9 mouse cellular contexts compared by ENCODE assay signal in genomic region chr2:173106889-173107785, GRCm38 (mm10). TPM values are rescaled to one million over a fixed set of nuclear protein-coding genes. Genes with fewer than 3 reads are reported as not detected.
DNase-seq lines count a peak whose midpoint lies in the region; ATAC-seq and TF ChIP-seq lines count a peak whose summit lies in the region.
"Had no signal": no experiment of that assay in that cellular context is flagged by ENCODE, and none has a peak within 500 bp of the region (broad histone marks: within the 10 kb centered on the region; RNA-seq: fewer than 3 reads in every experiment).

No protein-coding gene starts in this region.

- no peak for TF ChIP-seq POLR2A in bone marrow, adult 2 months (IDR thresholded peaks at IDR 0.05; ENCODE audit: borderline replicate concordance, control insufficient read depth, low read depth, low read length)
- no peak for TF ChIP-seq POLR2A in limb, embryonic 14.5 days (IDR thresholded peaks at IDR 0.05; ENCODE audit: borderline replicate concordance, extremely low read depth, insufficient read depth, insufficient read length)

- no peak overlapping the region for H3K9ac ChIP-seq in embryonic facial prominence, embryonic 12.5 days
- H3K9ac ChIP-seq in heart, embryonic 12.5 days, result 0 out of 2 replicates have a peak overlapping the region, but pooled peaks have one; percentile 3
- 0 out of 2 replicates have a peak overlapping the region, but pooled peaks have one; percentile 38 for H3K9ac ChIP-seq in limb, embryonic 14.5 days (ENCODE audit: low read depth, low read length, severe bottlenecking)
- H3K9ac ChIP-seq in midbrain, postnatal 0 days (replicated peaks; ENCODE audit: low read length, poor library complexity, severe bottlenecking), result no peak overlapping the region
- H3K9ac ChIP-seq in stomach, embryonic 16.5 days (ENCODE audit: low read length), result no peak overlapping the region
- H3K9ac ChIP-seq: embryonic facial prominence, embryonic 13.5 days had no signal

- DNase-seq in CD4-positive, CD25-positive, alpha-beta regulatory T cell, adult 2 months (ENCODE audit: low read depth, low spot score), result peak; percentile 81
- DNase-seq in kidney, adult 9 months, result peak; percentile 91
- DNase-seq in limb, embryonic 14.5 days (ENCODE audit: low spot score), result peak; percentile 83
- DNase-seq in midbrain, postnatal 0 days (ENCODE audit: low spot score), result peak; percentile 83

- H3K4me2 ChIP-seq in embryonic facial prominence, embryonic 12.5 days (replicated peaks), result no peak overlapping the region
- H3K4me2 ChIP-seq in heart, embryonic 12.5 days, result peak overlapping the region; percentile 31; the same call in 1 of the 2 replicates
- no peak overlapping the region for H3K4me2 ChIP-seq in limb, embryonic 14.5 days (replicated peaks; ENCODE audit: low read depth, low read length, severe bottlenecking)
- no peak overlapping the region for H3K4me2 ChIP-seq in midbrain, postnatal 0 days (ENCODE audit: low read depth, low read length, poor library complexity, severe bottlenecking)
- no peak overlapping the region for H3K4me2 ChIP-seq in stomach, embryonic 16.5 days (ENCODE audit: low read depth, low read length)
- H3K4me2 ChIP-seq: embryonic facial prominence, embryonic 13.5 days had no signal

- H3K27ac ChIP-seq in bone marrow, adult 2 months (ENCODE audit: control insufficient read depth, insufficient read depth, low read depth, low read length, poor library complexity), result no peak overlapping the region
- no peak overlapping the region for H3K27ac ChIP-seq in embryonic facial prominence, embryonic 12.5 days
- no peak overlapping the region for H3K27ac ChIP-seq in heart, embryonic 12.5 days (ENCODE audit: poor library complexity, severe bottlenecking)
- no peak overlapping the region for H3K27ac ChIP-seq in limb, embryonic 14.5 days (replicated peaks; ENCODE audit: low read depth, low read length)
- H3K27ac ChIP-seq in midbrain, postnatal 0 days (ENCODE audit: low read depth, low read length), result no peak overlapping the region
- no peak overlapping the region for H3K27ac ChIP-seq in stomach, embryonic 16.5 days (ENCODE audit: low read length)
- H3K27ac ChIP-seq: embryonic facial prominence, embryonic 13.5 days had no signal

- no peak overlapping the region for H3K4me3 ChIP-seq in bone marrow, adult 2 months (replicated peaks; ENCODE audit: control insufficient read depth, low read depth, low read length)
- H3K4me3 ChIP-seq in embryonic facial prominence, embryonic 12.5 days, result no peak overlapping the region
- no peak overlapping the region for H3K4me3 ChIP-seq in heart, embryonic 12.5 days
- H3K4me3 ChIP-seq in limb, embryonic 14.5 days (replicated peaks; ENCODE audit: low read length), result no peak overlapping the region
- no peak overlapping the region for H3K4me3 ChIP-seq in midbrain, postnatal 0 days (ENCODE audit: low read depth, low read length)
- no peak overlapping the region for H3K4me3 ChIP-seq in stomach, embryonic 16.5 days (replicated peaks; ENCODE audit: low read length)
- H3K4me3 ChIP-seq: embryonic facial prominence, embryonic 13.5 days had no signal

- H3K27me3 ChIP-seq in embryonic facial prominence, embryonic 12.5 days, result 0 out of 2 replicates have a peak, but pooled peaks cover 6% of the 10 kb centered on the region
- H3K27me3 ChIP-seq in heart, embryonic 12.5 days (replicated peaks), result peaks cover 7% of the 10 kb centered on the region; the same call in 1 of the 2 replicates
- no peaks in the 10 kb centered on the region for H3K27me3 ChIP-seq in limb, embryonic 14.5 days (ENCODE audit: control insufficient read depth, insufficient read depth, low read length)
- H3K27me3 ChIP-seq in midbrain, postnatal 0 days (ENCODE audit: insufficient read depth, low read length), result peaks cover 3% of the 10 kb centered on the region; the same call in 1 of the 2 replicates
- no peaks in the 10 kb centered on the region for H3K27me3 ChIP-seq in stomach, embryonic 16.5 days (ENCODE audit: control insufficient read depth, insufficient read depth, low read length)

- H3K4me1 ChIP-seq in bone marrow, adult 2 months (ENCODE audit: control insufficient read depth, insufficient read depth, low read length), result no peaks in the 10 kb centered on the region
- 0 out of 2 replicates have a peak, but pooled peaks cover 5% of the 10 kb centered on the region for H3K4me1 ChIP-seq in embryonic facial prominence, embryonic 12.5 days
- H3K4me1 ChIP-seq in heart, embryonic 12.5 days (replicated peaks), result peaks cover 10% of the 10 kb centered on the region
- 0 out of 2 replicates have a peak, but pooled peaks cover 3% of the 10 kb centered on the region for H3K4me1 ChIP-seq in limb, embryonic 14.5 days (ENCODE audit: control insufficient read depth, insufficient read depth, low read length)
- H3K4me1 ChIP-seq in midbrain, postnatal 0 days (ENCODE audit: insufficient read depth, low read length), result no peaks in the 10 kb centered on the region
- no peaks in the 10 kb centered on the region for H3K4me1 ChIP-seq in stomach, embryonic 16.5 days (ENCODE audit: control insufficient read depth, insufficient read depth, low read length)
- H3K4me1 ChIP-seq: embryonic facial prominence, embryonic 13.5 days had no signal

- no peaks in the 10 kb centered on the region for H3K36me3 ChIP-seq in embryonic facial prominence, embryonic 12.5 days
- no peaks in the 10 kb centered on the region for H3K36me3 ChIP-seq in heart, embryonic 12.5 days
- H3K36me3 ChIP-seq in limb, embryonic 14.5 days (ENCODE audit: control insufficient read depth, insufficient read depth, low read length), result no peaks in the 10 kb centered on the region
- no peaks in the 10 kb centered on the region for H3K36me3 ChIP-seq in midbrain, postnatal 0 days (ENCODE audit: insufficient read depth, low read length)
- H3K36me3 ChIP-seq in stomach, embryonic 16.5 days (ENCODE audit: control insufficient read depth, insufficient read depth, low read length), result no peaks in the 10 kb centered on the region
- H3K36me3 ChIP-seq: embryonic facial prominence, embryonic 13.5 days had no signal

- ATAC-seq in embryonic facial prominence, embryonic 12.5 days (ENCODE audit: insufficient number of reproducible peaks, insufficient read depth, low FRiP score, low TSS enrichment), result 0 out of 2 replicates have a peak, but pooled peaks have one; percentile 35
- peak; percentile 51 for ATAC-seq in heart, embryonic 12.5 days (ENCODE audit: insufficient number of reproducible peaks, low FRiP score)
- 0 out of 2 replicates have a peak, but pooled peaks have one; percentile 24 for ATAC-seq in limb, embryonic 14.5 days (ENCODE audit: low FRiP score, low read depth)
- peak; percentile 31; the same call in 1 of the 2 replicates for ATAC-seq in midbrain, postnatal 0 days (ENCODE audit: low FRiP score)
- ATAC-seq in stomach, embryonic 16.5 days (ENCODE audit: insufficient read depth, low FRiP score), result peak; percentile 31; the same call in 1 of the 2 replicates

- H3K9me3 ChIP-seq in embryonic facial prominence, embryonic 12.5 days, result 0 out of 2 replicates have a peak, but pooled peaks cover 5% of the 10 kb centered on the region
- H3K9me3 ChIP-seq in heart, embryonic 12.5 days (replicated peaks), result 0 out of 2 replicates have a peak, but pooled peaks cover 3% of the 10 kb centered on the region
- H3K9me3 ChIP-seq in limb, embryonic 14.5 days (ENCODE audit: control insufficient read depth, low read length), result no peaks in the 10 kb centered on the region
- no peaks in the 10 kb centered on the region for H3K9me3 ChIP-seq in midbrain, postnatal 0 days (ENCODE audit: low read length)
- no peaks in the 10 kb centered on the region for H3K9me3 ChIP-seq in stomach, embryonic 16.5 days (replicated peaks; ENCODE audit: control insufficient read depth, low read length)
- H3K9me3 ChIP-seq: embryonic facial prominence, embryonic 13.5 days had no signal

- WGBS in bone marrow, adult 2 months, result 24% methylated on average over 14 of the region's 14 CpGs
- 19% methylated on average over 14 of the region's 14 CpGs for WGBS in embryonic facial prominence, embryonic 12.5 days
- 17% methylated on average over 14 of the region's 14 CpGs for WGBS in heart, embryonic 12.5 days
- 15% methylated on average over 14 of the region's 14 CpGs for WGBS in limb, embryonic 14.5 days
- 18% methylated on average over 14 of the region's 14 CpGs for WGBS in midbrain, postnatal 0 days
- WGBS in stomach, embryonic 16.5 days, result 19% methylated on average over 14 of the region's 14 CpGs

- peak; percentile 67 for TF ChIP-seq CTCF in bone marrow, adult 2 months (IDR thresholded peaks at IDR 0.05; ENCODE audit: control insufficient read depth, insufficient read depth, low read length)
- TF ChIP-seq CTCF in midbrain, postnatal 0 days (IDR thresholded peaks at IDR 0.05), result peak; percentile 89

RNA-seq across cellular contexts. Expression of gene Ctcfl, which starts 12.2 kb away (rescaled TPM):
- polyA plus RNA-seq in bone marrow, adult 2 months (2011; ENCODE audit: insufficient read depth, insufficient read length, low replicate concordance, missing spikeins), result not detected in 2 replicates
- polyA plus RNA-seq in embryonic facial prominence, embryonic 12.5 days (2016; fragmentation: Nextera tagmentation; extraction: Ambion mirVana), result 0.12 TPM in 1 of 2 replicates, not detected in the other
- polyA plus RNA-seq in heart, embryonic 12.5 days (2016; fragmentation: Nextera tagmentation; extraction: Ambion mirVana), result 0.70 and 0.86 TPM in 2 replicates
- polyA plus RNA-seq in limb, embryonic 14.5 days (2012; rRNA removed), result 0.04 TPM in 1 of 2 replicates, not detected in the other
- not detected in 2 replicates for polyA plus RNA-seq in limb, embryonic 14.5 days (2014; fragmentation: Nextera tagmentation; extraction: Ambion mirVana)
- not detected in 2 replicates for total RNA-seq in midbrain, postnatal 0 days (2014; rRNA removed)
- polyA plus RNA-seq in midbrain, postnatal 0 days (2015; fragmentation: Nextera tagmentation; extraction: Ambion mirVana), result not detected in 2 replicates
- 0.17 and 0.43 TPM in 2 replicates for polyA plus RNA-seq in stomach, embryonic 16.5 days (2015; fragmentation: Nextera tagmentation; extraction: Ambion mirVana)

RNA-seq across cellular contexts. Expression of gene Pck1, which starts 45.7 kb away (rescaled TPM):
- polyA plus RNA-seq in bone marrow, adult 2 months (2011; ENCODE audit: insufficient read depth, insufficient read length, low replicate concordance, missing spikeins), result 4.9 and 16.4 TPM in 2 replicates
- 0.10 TPM in 1 of 2 replicates, not detected in the other for polyA plus RNA-seq in embryonic facial prominence, embryonic 12.5 days (2016; fragmentation: Nextera tagmentation; extraction: Ambion mirVana)
- 0.09 and 0.19 TPM in 2 replicates for polyA plus RNA-seq in heart, embryonic 12.5 days (2016; fragmentation: Nextera tagmentation; extraction: Ambion mirVana)
- polyA plus RNA-seq in limb, embryonic 14.5 days (2012; rRNA removed), result 0.03 and 0.04 TPM in 2 replicates
- polyA plus RNA-seq in limb, embryonic 14.5 days (2014; fragmentation: Nextera tagmentation; extraction: Ambion mirVana), result not detected in 2 replicates
- not detected in 2 replicates for total RNA-seq in midbrain, postnatal 0 days (2014; rRNA removed)
- polyA plus RNA-seq in midbrain, postnatal 0 days (2015; fragmentation: Nextera tagmentation; extraction: Ambion mirVana), result 0.07 TPM in 1 of 2 replicates, not detected in the other
- 2.0 and 2.3 TPM in 2 replicates for polyA plus RNA-seq in stomach, embryonic 16.5 days (2015; fragmentation: Nextera tagmentation; extraction: Ambion mirVana)
- polyA plus RNA-seq: embryonic facial prominence, embryonic 13.5 days had no signal

Comparison
In these comparisons a context has a peak if more than half of its experiments do, and no peak if none do; other contexts are left out.
1. H3K9ac ChIP-seq: peak in heart, embryonic 12.5 days (single experiment) and limb, embryonic 14.5 days (single experiment); none in embryonic facial prominence, embryonic 12.5 days (single experiment), midbrain, postnatal 0 days (single experiment) and stomach, embryonic 16.5 days (single experiment).
2. Peak in every context shown above with its lines, with median percentiles within 50 percentile points of each other: DNase-seq and ATAC-seq.